Comparison of ENCODE assay signal across 24 mouse cellular contexts in the genomic region with DNA sequence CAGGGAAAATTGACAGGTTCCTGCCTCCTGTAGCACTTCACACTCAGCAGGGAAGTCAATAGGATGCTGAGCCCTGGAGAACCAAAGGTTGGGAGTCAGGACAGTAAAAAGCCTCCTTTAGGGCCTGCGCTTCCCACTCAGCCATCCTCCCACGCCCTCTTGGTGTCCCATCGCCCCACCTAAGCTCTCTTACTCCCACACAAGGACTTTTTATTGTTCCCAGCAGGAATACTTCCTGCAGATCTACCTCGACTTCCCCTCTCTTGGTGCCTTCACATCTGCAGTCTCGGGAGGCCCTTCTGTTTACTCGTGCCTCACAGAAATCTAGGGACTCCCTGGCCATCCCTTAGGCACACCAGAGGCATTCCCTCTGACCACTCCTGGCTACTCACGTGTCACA. TPM values are rescaled to one million over a fixed set of nuclear protein-coding genes. Genes with fewer than 3 reads are reported as not detected.
DNase-seq lines count a peak whose midpoint lies in the region; ATAC-seq and TF ChIP-seq lines count a peak whose summit lies in the region.
"Had no signal": no experiment of that assay in that cellular context is flagged by ENCODE, and none has a peak within 500 bp of the region (broad histone marks: within the 10 kb centered on the region; RNA-seq: fewer than 3 reads in every experiment).

No protein-coding gene starts in this region.

- H3K9ac ChIP-seq in heart, adult 2 months (ENCODE audit: low read depth, low read length) = no peak overlapping the region
- no peak overlapping the region for H3K9ac ChIP-seq in intestine, embryonic 14.5 days (ENCODE audit: low read length)
- H3K9ac ChIP-seq in intestine, embryonic 16.5 days (ENCODE audit: low read depth, low read length) = no peak overlapping the region
- H3K9ac ChIP-seq: forebrain, embryonic 13.5 days; hindbrain, embryonic 12.5 days; hindbrain, embryonic 15.5 days; intestine, embryonic 15.5 days had no signal

- peak; percentile 4 for DNase-seq in cerebellum, adult 9-10 months
- no peak for DNase-seq in cerebellum, adult 8-10 months
- DNase-seq in heart, adult 2 months = no peak
- no peak for DNase-seq in heart, adult 8-10 months (ENCODE audit: low spot score)
- DNase-seq in intestine, embryonic 14.5 days (ENCODE audit: low spot score) = peak; percentile 29
- DNase-seq in left cerebral cortex, postnatal 36 days (ENCODE audit: low spot score in 2 of 2) = no peak
- DNase-seq: adrenal gland, postnatal 10 days; adrenal gland, postnatal 36 days; cerebellum, adult 11 months; cerebellum, adult 2 months; cerebellum, postnatal 14 days; gastrocnemius, postnatal 25 days; heart, postnatal 14 days; kidney, adult 18-20 months had no signal

- H3K27me3 ChIP-seq in heart, adult 2 months (ENCODE audit: control insufficient read depth, insufficient read depth, low read length) = no peaks in the 10 kb centered on the region
- no peaks in the 10 kb centered on the region for H3K27me3 ChIP-seq in intestine, embryonic 14.5 days (replicated peaks; ENCODE audit: control insufficient read depth, insufficient read depth, low read length)
- no peaks in the 10 kb centered on the region for H3K27me3 ChIP-seq in intestine, embryonic 16.5 days (replicated peaks; ENCODE audit: control insufficient read depth, insufficient read depth, low read length)
- H3K27me3 ChIP-seq: forebrain, embryonic 13.5 days; hindbrain, embryonic 12.5 days; hindbrain, embryonic 15.5 days; intestine, embryonic 15.5 days had no signal

- ATAC-seq in intestine, embryonic 14.5 days (replicated peaks; ENCODE audit: low FRiP score, low TSS enrichment, low read depth) = no peak
- no peak for ATAC-seq in intestine, embryonic 16.5 days
- ATAC-seq: forebrain, embryonic 13.5 days; forebrain, embryonic 16.5 days; intestine, embryonic 15.5 days had no signal

- H3K36me3 ChIP-seq in heart, adult 2 months (ENCODE audit: control insufficient read depth, insufficient read depth, low read length) = no peaks in the 10 kb centered on the region
- peaks cover 41% of the 10 kb centered on the region for H3K36me3 ChIP-seq in intestine, embryonic 14.5 days (ENCODE audit: control insufficient read depth, insufficient read depth, low read length)
- H3K36me3 ChIP-seq in intestine, embryonic 16.5 days (ENCODE audit: control insufficient read depth, insufficient read depth, low read length) = peaks cover 14% of the 10 kb centered on the region; the same call in 1 of the 2 replicates

- peak; percentile 44; the same call in 1 of the 2 replicates for TF ChIP-seq POLR2A in heart, adult 2 months (IDR thresholded peaks at IDR 0.05; ENCODE audit: insufficient read depth, low read depth, low read length)

- no peak overlapping the region for H3K4me2 ChIP-seq in intestine, embryonic 14.5 days (ENCODE audit: low read length)
- no peak overlapping the region for H3K4me2 ChIP-seq in intestine, embryonic 16.5 days (ENCODE audit: low read depth, low read length)
- H3K4me2 ChIP-seq: forebrain, embryonic 13.5 days; hindbrain, embryonic 12.5 days; hindbrain, embryonic 15.5 days; intestine, embryonic 15.5 days had no signal

- H3K27ac ChIP-seq in heart, adult 2 months = peak overlapping the region; percentile 75
- H3K27ac ChIP-seq in intestine, embryonic 14.5 days (ENCODE audit: low read depth) = no peak overlapping the region
- H3K27ac ChIP-seq in intestine, embryonic 16.5 days (ENCODE audit: low read length) = no peak overlapping the region
- H3K27ac ChIP-seq: forebrain, embryonic 10.5 days; forebrain, embryonic 13.5 days; heart, embryonic 10.5 days; hindbrain, embryonic 12.5 days; hindbrain, embryonic 15.5 days; intestine, embryonic 15.5 days had no signal

- H3K4me1 ChIP-seq in heart, adult 2 months (ENCODE audit: control insufficient read depth, insufficient read depth, low read length) = peaks cover 33% of the 10 kb centered on the region
- H3K4me1 ChIP-seq in intestine, embryonic 14.5 days (replicated peaks; ENCODE audit: control insufficient read depth, insufficient read depth, low read length) = peaks cover 8% of the 10 kb centered on the region
- H3K4me1 ChIP-seq in intestine, embryonic 16.5 days (ENCODE audit: control insufficient read depth, insufficient read depth, low read length) = peaks cover 7% of the 10 kb centered on the region; the same call in 1 of the 2 replicates

- no peaks in the 10 kb centered on the region for H3K79me2 ChIP-seq in heart, adult 2 months (replicated peaks; ENCODE audit: control insufficient read depth, insufficient read depth, low read length)

- no peak for TF ChIP-seq CTCF in heart, adult 2 months (IDR thresholded peaks at IDR 0.05)

- WGBS in heart, adult 2 months = 53% methylated on average over 7 of the region's 7 CpGs
- WGBS in intestine, embryonic 14.5 days = 65% methylated on average over 7 of the region's 7 CpGs
- 72% methylated on average over 7 of the region's 7 CpGs for WGBS in intestine, embryonic 16.5 days

- TF ChIP-seq EP300 in heart, adult 2 months (IDR thresholded peaks at IDR 0.05; ENCODE audit: insufficient read depth, low read depth, low read length) = peak; percentile 62; the same call in 1 of the 2 replicates

- intact Hi-C loops in heart, adult 2 months (cut with DNase I) = no loop called here
- intact Hi-C loops in left cerebral cortex, postnatal 36 days (cut with DNase I) = no loop called here

- no peaks in the 10 kb centered on the region for H3K9me3 ChIP-seq in intestine, embryonic 14.5 days (ENCODE audit: control insufficient read depth, low read length)
- no peaks in the 10 kb centered on the region for H3K9me3 ChIP-seq in intestine, embryonic 16.5 days (ENCODE audit: control insufficient read depth, low read length)
- H3K9me3 ChIP-seq: forebrain, embryonic 10.5 days; forebrain, embryonic 13.5 days; heart, embryonic 10.5 days; hindbrain, embryonic 12.5 days; hindbrain, embryonic 15.5 days; intestine, embryonic 15.5 days had no signal

- no peak overlapping the region for H3K4me3 ChIP-seq in heart, adult 2 months
- no peak overlapping the region for H3K4me3 ChIP-seq in intestine, embryonic 14.5 days (ENCODE audit: low read depth, low read length)
- no peak overlapping the region for H3K4me3 ChIP-seq in intestine, embryonic 16.5 days (ENCODE audit: low read length)
- H3K4me3 ChIP-seq: forebrain, embryonic 10.5 days; forebrain, embryonic 13.5 days; heart, embryonic 10.5 days; hindbrain, embryonic 12.5 days; hindbrain, embryonic 15.5 days; intestine, embryonic 15.5 days had no signal

RNA-seq across cellular contexts. Expression of a gene that starts 0.9 kb away (rescaled TPM):
- under 1 TPM; 0.52 to 0.57 TPM for total RNA-seq in heart, adult 2 months (2021)
- 0.62 and 0.67 TPM in 2 replicates for polyA plus RNA-seq in heart, adult 2 months (2012; rRNA removed)
- total RNA-seq in heart, adult 8-10 months (2022) = under 1 TPM in 1 of 4 experiments, not detected in 3; 0.52 TPM
- 0.49 and 1.3 TPM in 2 replicates for polyA plus RNA-seq in intestine, embryonic 14.5 days (2014; fragmentation: Nextera tagmentation; extraction: Ambion mirVana)
- 1.0 TPM in 1 of 2 replicates, not detected in the other for polyA plus RNA-seq in intestine, embryonic 16.5 days (2015; fragmentation: Nextera tagmentation; extraction: Ambion mirVana)
- not detected for total RNA-seq in left cerebral cortex, postnatal 36 days (2021)
- total RNA-seq: heart, postnatal 14 days had no signal
- polyA plus RNA-seq: cerebellum, adult 2 months; embryonic facial prominence, embryonic 11.5 days; forebrain, embryonic 10.5 days; heart, embryonic 14.5 days had no signal

RNA-seq across cellular contexts. Expression of a gene that starts 4.7 kb away (rescaled TPM):
- 10 to 100 TPM; 11.5 to 13.2 TPM for total RNA-seq in heart, adult 2 months (2021)
- 18.2 and 27.4 TPM in 2 replicates for polyA plus RNA-seq in heart, adult 2 months (2012; rRNA removed)
- 10 to 100 TPM; 11.7 to 14.0 (median 13.0) TPM for total RNA-seq in heart, adult 8-10 months (2022)
- polyA plus RNA-seq in intestine, embryonic 14.5 days (2014; fragmentation: Nextera tagmentation; extraction: Ambion mirVana) = 13.2 and 15.5 TPM in 2 replicates
- polyA plus RNA-seq in intestine, embryonic 16.5 days (2015; fragmentation: Nextera tagmentation; extraction: Ambion mirVana) = 12.5 and 12.9 TPM in 2 replicates
- 10 to 100 TPM; 64.9 to 71.9 TPM for total RNA-seq in left cerebral cortex, postnatal 36 days (2021)

RNA-seq across cellular contexts. Expression of a gene that starts 4.9 kb away (rescaled TPM):
- total RNA-seq in heart, adult 2 months (2021) = 10 to 100 TPM; 29.4 to 31.7 TPM
- 38.1 and 47.5 TPM in 2 replicates for polyA plus RNA-seq in heart, adult 2 months (2012; rRNA removed)
- total RNA-seq in heart, adult 8-10 months (2022) = 10 to 100 TPM; 31.3 to 39.6 (median 34.6) TPM
- polyA plus RNA-seq in intestine, embryonic 14.5 days (2014; fragmentation: Nextera tagmentation; extraction: Ambion mirVana) = 25.4 and 29.7 TPM in 2 replicates
- polyA plus RNA-seq in intestine, embryonic 16.5 days (2015; fragmentation: Nextera tagmentation; extraction: Ambion mirVana) = 18.2 and 19.5 TPM in 2 replicates
- total RNA-seq in left cerebral cortex, postnatal 36 days (2021) = 10 to 100 TPM; 42.3 to 55.8 TPM

RNA-seq across cellular contexts. Expression of a gene that starts 20.9 kb away (rescaled TPM):
- 100 to 1,000 TPM; 105 to 109 TPM for total RNA-seq in heart, adult 2 months (2021)
- 53.1 and 67.0 TPM in 2 replicates for polyA plus RNA-seq in heart, adult 2 months (2012; rRNA removed)
- 100 to 1,000 TPM in 2 of 4 experiments, 10 to 100 TPM in 2; 96.1 to 117 (median 101) TPM for total RNA-seq in heart, adult 8-10 months (2022)
- polyA plus RNA-seq in intestine, embryonic 14.5 days (2014; fragmentation: Nextera tagmentation; extraction: Ambion mirVana) = 66.0 and 69.8 TPM in 2 replicates
- 41.2 and 41.9 TPM in 2 replicates for polyA plus RNA-seq in intestine, embryonic 16.5 days (2015; fragmentation: Nextera tagmentation; extraction: Ambion mirVana)
- 10 to 100 TPM; 43.0 to 45.4 TPM for total RNA-seq in left cerebral cortex, postnatal 36 days (2021)

RNA-seq across cellular contexts. Expression of a gene that starts 21.3 kb away (rescaled TPM):
- 10 to 100 TPM; 44.0 to 46.5 TPM for total RNA-seq in heart, adult 2 months (2021)
- polyA plus RNA-seq in heart, adult 2 months (2012; rRNA removed) = 29.8 and 36.8 TPM in 2 replicates
- 10 to 100 TPM; 39.7 to 48.8 (median 43.2) TPM for total RNA-seq in heart, adult 8-10 months (2022)
- polyA plus RNA-seq in intestine, embryonic 14.5 days (2014; fragmentation: Nextera tagmentation; extraction: Ambion mirVana) = 64.8 and 68.6 TPM in 2 replicates
- 78.7 and 80.5 TPM in 2 replicates for polyA plus RNA-seq in intestine, embryonic 16.5 days (2015; fragmentation: Nextera tagmentation; extraction: Ambion mirVana)
- 10 to 100 TPM; 74.4 to 84.8 TPM for total RNA-seq in left cerebral cortex, postnatal 36 days (2021)

Comparison
In these comparisons a context has a peak if more than half of its experiments do, and no peak if none do; other contexts are left out.
1. DNase-seq: peak in cerebellum, adult 9-10 months (single experiment) and intestine, embryonic 14.5 days (single experiment); none in cerebellum, adult 8-10 months (single experiment), heart, adult 2 months (0 of 2), heart, adult 8-10 months (single experiment) and left cerebral cortex, postnatal 36 days (0 of 2).
2. RNA of a gene that starts 4.7 kb away (total RNA-seq): 64.9 to 71.9 TPM in left cerebral cortex, postnatal 36 days; 11.7 to 14.0 TPM in heart, adult 8-10 months and 11.5 to 13.2 TPM in heart, adult 2 months; every median in the first group is over 4 times any median in the second.